Mouse (Mus musculus) cerebellum, adult 2 months (tissue): ENCODE results near the gene 9430097D07Rik.

ENCODE experiments used
- CTCF ChIP-seq: fragments of 200-500 bp; IDR thresholded peaks from 2 replicates; pipeline ENCODE4 v1.5.1; 2011; ENCODE audit warnings: low read depth, mild to moderate bottlenecking, control low read depth, low read length, moderate library complexity, borderline replicate concordance; ENCODE audit not compliant: insufficient read depth
- POLR2A ChIP-seq: fragments of 200-500 bp; IDR thresholded peaks from 2 replicates; pipeline ENCODE4 v1.6.1; 2011; ENCODE audit warnings: low read length, control low read depth, borderline replicate concordance; ENCODE audit not compliant: insufficient read depth

DNA sequence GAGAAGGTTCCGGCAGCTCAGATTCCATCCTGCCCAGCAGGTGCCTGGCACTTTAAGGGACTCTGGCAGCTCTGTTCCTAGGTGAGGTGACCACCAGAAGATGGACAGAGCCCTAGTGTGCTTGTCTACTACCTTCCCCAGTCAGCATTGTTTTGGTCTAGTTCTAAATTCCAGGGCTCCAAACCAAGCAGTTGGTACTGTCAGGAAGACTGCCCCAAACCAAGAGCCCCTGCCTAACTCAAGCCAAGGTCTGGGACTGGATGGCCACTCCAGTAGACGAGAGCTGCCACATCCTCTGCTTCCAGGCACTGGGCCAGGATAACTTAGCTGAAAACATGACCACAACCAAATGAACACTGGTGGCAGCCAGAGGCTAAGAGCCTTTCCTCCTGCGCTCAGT is 6.5 kb downstream of the 9430097D07Rik start:
- TF ChIP-seq CTCF (no peak), POLR2A (no peak)
